Mouse (Mus musculus): ENCODE measurements around the gene Kcnd2.

DNA sequence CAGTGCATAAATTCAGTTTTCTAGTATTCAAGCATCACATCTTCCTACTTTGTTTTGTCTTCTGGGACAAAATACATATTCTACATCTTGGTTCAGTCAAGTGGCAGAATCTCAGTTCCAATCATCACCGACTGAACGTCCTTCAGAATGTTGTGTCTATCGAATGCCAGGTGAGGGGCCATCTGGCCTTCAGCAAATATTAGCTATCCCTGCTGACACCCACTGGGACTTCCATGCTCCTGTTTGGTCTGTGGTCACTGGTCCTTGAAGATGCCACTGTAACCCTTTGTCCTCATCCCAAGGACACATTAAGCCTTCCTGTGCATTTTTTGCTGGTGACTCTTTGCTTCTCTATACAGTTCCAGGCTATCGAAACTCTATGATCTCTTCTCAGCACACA is 176.5 kb downstream of the Kcnd2 start:
- TF ChIP-seq CTCF (IDR thresholded peaks at IDR 0.05; ENCODE audit: insufficient read depth, low read depth, low read length), result no peak
- TF ChIP-seq POLR2A (IDR thresholded peaks at IDR 0.05; ENCODE audit: insufficient read depth, low read depth, low read length), result no peak

Measured in olfactory bulb, adult 2 months (tissue).